Mouse (Mus musculus): ENCODE data around the gene Slc18a3. TPM values are rescaled to one million over a fixed set of nuclear protein-coding genes. Genes with fewer than 3 reads are reported as not detected.

The Slc18a3 gene
- polyA plus RNA-seq, 1 experiment from 2014 or later = 31.3 TPM

GRCm38 (mm10) chr14:32465889-32466288, 1.2 kb upstream of the Slc18a3 start, which contains the start of gene Chat:
TSS of gene Chat (minus strand) at chr14:32465989.
- Histone ChIP-seq H3K36me3 (ENCODE audit: control insufficient read depth, insufficient read depth, low read length) (no peaks in the 10 kb centered on the region), H3K4me2 (ENCODE audit: low read depth, low read length) (peak within 1 kb of the TSS; percentile 55), H3K4me1 (ENCODE audit: control insufficient read depth, insufficient read depth, low read length) (0 out of 2 replicates have a peak, but pooled peaks cover 5% of the 10 kb centered on the region), H3K27me3 (ENCODE audit: control insufficient read depth, insufficient read depth, low read length) (peaks cover 60% of the 10 kb centered on the region), H3K9me3 (ENCODE audit: control insufficient read depth, low read length) (no peaks in the 10 kb centered on the region), H3K27ac (ENCODE audit: low read depth, low read length) (no peak within 1 kb of the TSS), H3K4me3 (ENCODE audit: low read depth, low read length) (peak within 1 kb of the TSS; percentile 34), H3K9ac (replicated peaks; ENCODE audit: low read depth, low read length) (0 out of 2 replicates have a peak within 1 kb of the TSS, but pooled peaks have one; percentile 25)
- 15% methylated on average over 13 of the region's 13 CpGs for WGBS
- no peak for ATAC-seq (ENCODE audit: low read depth)

- Histone ChIP-seq H3K4me3 (ENCODE audit: low read depth, low read length) (peak overlapping the region; percentile 34; the same call in 1 of the 2 replicates), H3K4me1 (ENCODE audit: control insufficient read depth, insufficient read depth, low read length) (0 out of 2 replicates have a peak, but pooled peaks cover 5% of the 10 kb centered on the region), H3K4me2 (ENCODE audit: low read depth, low read length) (peak overlapping the region; percentile 55; the same call in 1 of the 2 replicates), H3K27ac (ENCODE audit: low read depth, low read length) (no peak overlapping the region), H3K27me3 (ENCODE audit: control insufficient read depth, insufficient read depth, low read length) (peaks cover 60% of the 10 kb centered on the region), H3K9ac (replicated peaks; ENCODE audit: low read depth, low read length) (no peak overlapping the region), H3K36me3 (ENCODE audit: control insufficient read depth, insufficient read depth, low read length) (no peaks in the 10 kb centered on the region), H3K9me3 (ENCODE audit: control insufficient read depth, low read length) (no peaks in the 10 kb centered on the region)
- no peak for ATAC-seq (ENCODE audit: low read depth)
- 2% methylated on average over 7 of the region's 11 CpGs for WGBS
Observed at GRCm38 (mm10) chr14:32465506-32465870, 838 bp upstream of the Slc18a3 start.

DNA sequence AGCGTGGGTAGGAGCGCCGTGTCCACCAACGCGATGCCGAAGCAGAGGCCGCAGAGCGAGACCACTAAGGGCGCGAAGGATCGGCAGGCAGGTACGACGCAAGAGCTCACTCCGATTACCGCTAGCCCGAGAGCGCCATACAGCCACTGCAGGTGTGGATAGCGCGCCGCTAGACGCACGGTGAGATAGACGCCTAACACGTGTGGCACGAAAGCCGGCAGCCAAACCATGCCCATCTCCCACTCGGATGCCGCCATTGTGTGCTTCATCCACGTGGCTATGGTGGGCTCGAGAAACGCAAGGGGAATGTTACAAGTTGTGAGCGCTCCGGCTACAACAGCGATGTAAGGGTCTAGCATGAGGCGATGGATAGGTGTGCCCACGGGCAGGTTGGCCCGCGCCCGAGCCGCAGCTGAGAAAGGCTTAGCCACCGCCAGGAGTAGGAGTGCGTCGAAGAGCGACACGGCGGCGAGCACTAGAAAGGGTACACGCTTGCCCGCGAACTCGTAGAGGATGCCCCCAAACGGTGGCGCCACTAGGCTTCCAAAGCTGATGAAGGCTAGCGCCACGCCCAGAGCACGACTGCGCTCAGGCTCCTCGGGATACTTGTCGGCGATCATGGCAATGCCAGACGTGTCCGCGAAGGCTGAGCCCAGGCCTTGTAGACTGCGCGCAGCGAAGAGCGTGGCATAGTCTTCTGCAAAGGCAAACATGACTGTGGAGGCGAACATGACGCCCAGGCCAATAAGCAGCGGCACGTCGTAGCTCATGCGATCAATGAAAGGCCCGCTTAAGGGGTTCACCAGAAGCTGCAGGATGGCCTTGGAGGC, 1.2 kb downstream of the Slc18a3 start:
- Histone ChIP-seq H3K9ac (replicated peaks; ENCODE audit: low read depth, low read length) (peak overlapping the region; percentile 25), H3K4me2 (ENCODE audit: low read depth, low read length) (peak overlapping the region; percentile 12; the same call in 1 of the 2 replicates), H3K4me1 (ENCODE audit: control insufficient read depth, insufficient read depth, low read length) (0 out of 2 replicates have a peak, but pooled peaks cover 5% of the 10 kb centered on the region), H3K4me3 (ENCODE audit: low read depth, low read length) (peak overlapping the region; percentile 34), H3K27ac (ENCODE audit: low read depth, low read length) (no peak overlapping the region), H3K27me3 (ENCODE audit: control insufficient read depth, insufficient read depth, low read length) (peaks cover 71% of the 10 kb centered on the region), H3K36me3 (ENCODE audit: control insufficient read depth, insufficient read depth, low read length) (no peaks in the 10 kb centered on the region), H3K9me3 (ENCODE audit: control insufficient read depth, low read length) (no peaks in the 10 kb centered on the region)
- WGBS = 2% methylated on average over 73 of the region's 74 CpGs
- ATAC-seq (ENCODE audit: low read depth) = peak; percentile 20; the same call in 1 of the 2 replicates

DNA sequence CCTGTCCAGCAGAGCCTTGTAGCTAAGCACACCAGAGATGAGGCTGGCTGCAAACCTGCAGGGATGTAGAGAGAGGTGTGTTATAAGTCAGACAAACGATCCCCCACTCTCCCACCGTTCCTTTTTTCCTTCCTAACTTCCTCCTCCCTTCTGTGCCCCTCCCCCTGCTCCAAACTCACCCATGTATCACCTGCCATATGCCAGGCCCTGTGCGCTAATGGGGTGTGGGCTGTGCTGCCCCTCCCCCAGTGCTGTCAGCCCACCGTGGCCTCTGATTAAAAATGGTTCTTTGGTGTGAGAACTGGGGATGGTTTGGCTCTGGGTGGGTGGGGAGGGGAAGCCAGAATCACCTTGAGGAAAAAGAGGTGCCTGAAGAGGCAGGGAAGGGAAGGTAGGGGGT, 12.1 kb downstream of the Slc18a3 start:
- 8% methylated on average over 4 of the region's 4 CpGs for WGBS
- Histone ChIP-seq H3K4me1 (ENCODE audit: control insufficient read depth, insufficient read depth, low read length) (no peaks in the 10 kb centered on the region), H3K4me3 (ENCODE audit: low read depth, low read length) (no peak overlapping the region), H3K27ac (ENCODE audit: low read depth, low read length) (no peak overlapping the region), H3K9me3 (ENCODE audit: control insufficient read depth, low read length) (no peaks in the 10 kb centered on the region), H3K36me3 (ENCODE audit: control insufficient read depth, insufficient read depth, low read length) (no peaks in the 10 kb centered on the region), H3K4me2 (ENCODE audit: low read depth, low read length) (no peak overlapping the region), H3K9ac (replicated peaks; ENCODE audit: low read depth, low read length) (no peak overlapping the region), H3K27me3 (ENCODE audit: control insufficient read depth, insufficient read depth, low read length) (peaks cover 2% of the 10 kb centered on the region; the same call in 1 of the 2 replicates)
- ATAC-seq (ENCODE audit: low read depth) = no peak

DNA sequence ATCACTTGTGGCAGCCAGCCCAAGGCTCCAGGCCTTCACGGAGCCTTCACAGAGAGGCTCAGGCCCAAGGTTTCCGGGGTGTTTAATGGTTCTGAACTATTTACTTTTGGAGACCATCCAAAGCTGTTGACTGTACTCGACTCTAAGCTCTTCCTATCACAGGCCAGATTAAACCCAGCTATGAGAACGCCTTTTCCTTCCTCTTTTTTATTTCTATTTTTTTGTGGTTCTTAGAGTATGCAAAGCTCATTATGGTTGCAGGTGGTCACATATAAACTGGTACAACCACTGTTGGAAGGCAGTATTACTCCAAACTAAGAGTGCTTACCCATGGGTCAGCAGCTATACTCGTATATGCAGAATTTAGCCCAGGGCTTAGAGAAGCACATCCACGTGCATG, 17.7 kb downstream of the Slc18a3 start:
- H3K4me2 ChIP-seq (ENCODE audit: low read depth, low read length) = no peak overlapping the region
- H3K4me1 ChIP-seq (ENCODE audit: control insufficient read depth, insufficient read depth, low read length) = no peaks in the 10 kb centered on the region
- no peaks in the 10 kb centered on the region for H3K36me3 ChIP-seq (ENCODE audit: control insufficient read depth, insufficient read depth, low read length)
- no peak overlapping the region for H3K27ac ChIP-seq (ENCODE audit: low read depth, low read length)
- 82% methylated on average over 6 of the region's 6 CpGs for WGBS
- no peak overlapping the region for H3K4me3 ChIP-seq (ENCODE audit: low read depth, low read length)
- ATAC-seq (ENCODE audit: low read depth) = no peak
- no peaks in the 10 kb centered on the region for H3K27me3 ChIP-seq (ENCODE audit: control insufficient read depth, insufficient read depth, low read length)
- no peak overlapping the region for H3K9ac ChIP-seq (replicated peaks; ENCODE audit: low read depth, low read length)
- H3K9me3 ChIP-seq (ENCODE audit: control insufficient read depth, low read length) = no peaks in the 10 kb centered on the region

- Histone ChIP-seq H3K4me2 (ENCODE audit: low read depth, low read length) (no peak overlapping the region), H3K27me3 (ENCODE audit: control insufficient read depth, insufficient read depth, low read length) (no peaks in the 10 kb centered on the region), H3K9ac (replicated peaks; ENCODE audit: low read depth, low read length) (no peak overlapping the region), H3K9me3 (ENCODE audit: control insufficient read depth, low read length) (no peaks in the 10 kb centered on the region), H3K4me1 (ENCODE audit: control insufficient read depth, insufficient read depth, low read length) (no peaks in the 10 kb centered on the region), H3K36me3 (ENCODE audit: control insufficient read depth, insufficient read depth, low read length) (no peaks in the 10 kb centered on the region), H3K4me3 (ENCODE audit: low read depth, low read length) (no peak overlapping the region), H3K27ac (ENCODE audit: low read depth, low read length) (no peak overlapping the region)
- ATAC-seq (ENCODE audit: low read depth) = no peak
- WGBS = 25% methylated on average over 8 of the region's 8 CpGs
Observed at GRCm38 (mm10) chr14:32443446-32443845, 21.2 kb downstream of the Slc18a3 start.

DNA sequence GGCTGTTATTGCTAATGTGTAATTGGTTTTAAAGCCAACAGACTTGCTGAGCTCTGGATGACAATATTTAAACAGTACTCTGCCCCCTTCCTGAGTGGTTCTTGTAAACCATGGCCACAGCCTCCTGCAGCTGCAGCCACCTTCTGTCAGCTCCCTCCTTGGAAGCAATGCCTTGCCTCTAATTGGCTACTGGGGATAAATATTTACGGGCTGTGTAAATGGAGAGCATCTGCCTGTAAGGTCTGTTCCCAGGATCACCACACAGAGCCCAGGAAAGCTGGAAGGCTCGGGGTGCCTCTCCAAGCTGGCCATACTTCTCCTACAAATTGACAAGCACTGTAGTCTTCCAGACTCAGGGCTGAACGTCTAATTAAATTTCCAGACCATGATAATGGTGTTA, 24.9 kb downstream of the Slc18a3 start:
- Histone ChIP-seq H3K27me3 (ENCODE audit: control insufficient read depth, insufficient read depth, low read length) (no peaks in the 10 kb centered on the region), H3K4me3 (ENCODE audit: low read depth, low read length) (no peak overlapping the region), H3K4me1 (ENCODE audit: control insufficient read depth, insufficient read depth, low read length) (no peaks in the 10 kb centered on the region), H3K9me3 (ENCODE audit: control insufficient read depth, low read length) (no peaks in the 10 kb centered on the region), H3K9ac (replicated peaks; ENCODE audit: low read depth, low read length) (no peak overlapping the region), H3K4me2 (ENCODE audit: low read depth, low read length) (no peak overlapping the region), H3K27ac (ENCODE audit: low read depth, low read length) (no peak overlapping the region), H3K36me3 (ENCODE audit: control insufficient read depth, insufficient read depth, low read length) (no peaks in the 10 kb centered on the region)
- ATAC-seq (ENCODE audit: low read depth) = peak; percentile 46; the same call in 1 of the 2 replicates
- WGBS = 12% methylated on average over 3 of the region's 3 CpGs

DNA sequence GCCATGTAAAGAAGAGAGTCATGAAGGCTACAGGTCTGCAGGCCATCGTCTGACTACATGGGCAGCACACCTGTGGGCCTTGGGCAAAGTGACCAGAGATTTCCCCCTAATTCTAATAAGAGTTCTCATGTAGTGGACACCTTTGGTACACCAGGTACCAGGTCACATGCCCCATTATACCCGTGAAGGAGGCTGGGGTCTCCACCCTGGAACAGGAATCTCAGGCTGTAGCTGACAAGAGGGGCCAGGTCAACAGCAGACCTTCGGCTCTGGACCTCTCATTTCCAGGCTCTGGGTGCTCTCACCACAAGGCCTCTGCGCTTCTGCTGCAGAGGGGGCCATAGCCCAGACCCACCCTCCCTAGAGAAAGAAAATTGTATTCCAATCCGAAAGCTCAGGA, 25.3 kb downstream of the Slc18a3 start:
- no peaks in the 10 kb centered on the region for H3K9me3 ChIP-seq (ENCODE audit: control insufficient read depth, low read length)
- H3K4me1 ChIP-seq (ENCODE audit: control insufficient read depth, insufficient read depth, low read length) = no peaks in the 10 kb centered on the region
- no peaks in the 10 kb centered on the region for H3K36me3 ChIP-seq (ENCODE audit: control insufficient read depth, insufficient read depth, low read length)
- WGBS = 64% methylated on average over 5 of the region's 5 CpGs
- no peak overlapping the region for H3K4me3 ChIP-seq (ENCODE audit: low read depth, low read length)
- H3K27ac ChIP-seq (ENCODE audit: low read depth, low read length) = no peak overlapping the region
- ATAC-seq (ENCODE audit: low read depth) = no peak
- H3K9ac ChIP-seq (replicated peaks; ENCODE audit: low read depth, low read length) = no peak overlapping the region
- H3K27me3 ChIP-seq (ENCODE audit: control insufficient read depth, insufficient read depth, low read length) = no peaks in the 10 kb centered on the region
- H3K4me2 ChIP-seq (ENCODE audit: low read depth, low read length) = no peak overlapping the region

DNA sequence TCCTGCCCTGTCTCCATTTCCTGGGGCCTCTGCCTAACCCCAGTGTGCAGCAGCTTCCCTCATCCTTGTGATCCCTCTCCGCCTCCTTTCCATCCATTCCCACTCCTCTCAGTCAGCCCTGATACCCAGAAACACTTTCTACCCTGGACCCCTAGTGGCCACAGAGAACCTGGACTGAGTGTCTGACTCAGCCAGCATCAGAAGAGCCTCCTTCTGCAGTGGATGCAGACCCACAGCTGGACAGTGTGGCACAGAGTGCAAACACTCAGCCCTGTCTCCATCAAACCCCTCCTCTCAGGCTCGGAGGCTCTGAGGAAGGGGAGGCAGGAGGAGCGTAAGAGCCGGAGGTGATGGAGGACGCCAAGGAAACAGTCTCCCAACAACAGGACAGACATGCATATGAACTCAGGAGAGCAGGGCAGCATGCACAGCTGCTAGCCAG, 27.3 kb downstream of the Slc18a3 start:
- 31% methylated on average over 5 of the region's 5 CpGs for WGBS

More for the DNA sequence above, 27.3 kb downstream of the Slc18a3 start:
- H3K4me2 ChIP-seq (ENCODE audit: low read depth, low read length) = no peak overlapping the region
- H3K27me3 ChIP-seq (ENCODE audit: control insufficient read depth, insufficient read depth, low read length) = no peaks in the 10 kb centered on the region
- H3K9ac ChIP-seq (replicated peaks; ENCODE audit: low read depth, low read length) = no peak overlapping the region
- no peaks in the 10 kb centered on the region for H3K4me1 ChIP-seq (ENCODE audit: control insufficient read depth, insufficient read depth, low read length)
- no peaks in the 10 kb centered on the region for H3K36me3 ChIP-seq (ENCODE audit: control insufficient read depth, insufficient read depth, low read length)
- no peak overlapping the region for H3K27ac ChIP-seq (ENCODE audit: low read depth, low read length)
- no peak for ATAC-seq (ENCODE audit: low read depth)
- H3K4me3 ChIP-seq (ENCODE audit: low read depth, low read length) = no peak overlapping the region
- no peaks in the 10 kb centered on the region for H3K9me3 ChIP-seq (ENCODE audit: control insufficient read depth, low read length)
